Mouse (Mus musculus): ENCODE measurements at regions not wholly inside any gene's neighbourhood (a gene's known extent, or its start where the extent isn't known, plus 50 kb on each side); places are given as distances from the start of the nearest gene placed in this dataset.

- H3K27ac ChIP-seq (ENCODE audit: control insufficient read depth, insufficient read depth, low read depth, low read length) = no peak overlapping the region
- TF ChIP-seq CTCF (IDR thresholded peaks at IDR 0.05; ENCODE audit: control insufficient read depth, insufficient read depth, insufficient replicate concordance, low read depth, low read length) (no peak), POLR2A (IDR thresholded peaks at IDR 0.05; ENCODE audit: control insufficient read depth, low read depth, low read length) (no peak)
Observed at GRCm38 (mm10) chr17:67569865-67570264, 62.7 kb downstream of the Lrrc30 start.

GRCm38 (mm10) chr17:67566216-67566615 lies 66.3 kb downstream of the Lrrc30 start:
- Histone ChIP-seq H3K36me3 (ENCODE audit: control insufficient read depth, insufficient read depth, low read length) (no peaks in the 10 kb centered on the region), H3K27me3 (ENCODE audit: control insufficient read depth, insufficient read depth, low read length) (no peaks in the 10 kb centered on the region), H3K4me3 (ENCODE audit: control insufficient read depth, low read depth, low read length) (no peak overlapping the region), H3K4me1 (ENCODE audit: control insufficient read depth, insufficient read depth, low read length) (no peaks in the 10 kb centered on the region), H3K27ac (ENCODE audit: control insufficient read depth, insufficient read depth, low read depth, low read length) (no peak overlapping the region)
- TF ChIP-seq CTCF (IDR thresholded peaks at IDR 0.05; ENCODE audit: control insufficient read depth, insufficient read depth, insufficient replicate concordance, low read depth, low read length) (no peak), POLR2A (IDR thresholded peaks at IDR 0.05; ENCODE audit: control insufficient read depth, low read depth, low read length) (no peak)

More at GRCm38 (mm10) chr17:67569865-67570264, 62.7 kb downstream of the Lrrc30 start:
- Histone ChIP-seq H3K36me3 (ENCODE audit: control insufficient read depth, insufficient read depth, low read length) (no peaks in the 10 kb centered on the region), H3K27me3 (ENCODE audit: control insufficient read depth, insufficient read depth, low read length) (no peaks in the 10 kb centered on the region), H3K4me3 (ENCODE audit: control insufficient read depth, low read depth, low read length) (no peak overlapping the region), H3K4me1 (ENCODE audit: control insufficient read depth, insufficient read depth, low read length) (no peaks in the 10 kb centered on the region)

GRCm38 (mm10) chr17:67565746-67566145 lies 66.8 kb downstream of the Lrrc30 start:
- TF ChIP-seq POLR2A (IDR thresholded peaks at IDR 0.05; ENCODE audit: control insufficient read depth, low read depth, low read length) (no peak), CTCF (IDR thresholded peaks at IDR 0.05; ENCODE audit: control insufficient read depth, insufficient read depth, insufficient replicate concordance, low read depth, low read length) (no peak)
- Histone ChIP-seq H3K36me3 (ENCODE audit: control insufficient read depth, insufficient read depth, low read length) (no peaks in the 10 kb centered on the region), H3K27me3 (ENCODE audit: control insufficient read depth, insufficient read depth, low read length) (no peaks in the 10 kb centered on the region), H3K4me3 (ENCODE audit: control insufficient read depth, low read depth, low read length) (no peak overlapping the region), H3K27ac (ENCODE audit: control insufficient read depth, insufficient read depth, low read depth, low read length) (no peak overlapping the region), H3K4me1 (ENCODE audit: control insufficient read depth, insufficient read depth, low read length) (no peaks in the 10 kb centered on the region)

GRCm38 (mm10) chr17:67564845-67565244 lies 67.7 kb downstream of the Lrrc30 start:
- Histone ChIP-seq H3K36me3 (ENCODE audit: control insufficient read depth, insufficient read depth, low read length) (no peaks in the 10 kb centered on the region), H3K4me3 (ENCODE audit: control insufficient read depth, low read depth, low read length) (no peak overlapping the region), H3K4me1 (ENCODE audit: control insufficient read depth, insufficient read depth, low read length) (no peaks in the 10 kb centered on the region), H3K27ac (ENCODE audit: control insufficient read depth, insufficient read depth, low read depth, low read length) (no peak overlapping the region), H3K27me3 (ENCODE audit: control insufficient read depth, insufficient read depth, low read length) (no peaks in the 10 kb centered on the region)
- TF ChIP-seq POLR2A (IDR thresholded peaks at IDR 0.05; ENCODE audit: control insufficient read depth, low read depth, low read length) = no peak

- H3K27ac ChIP-seq (ENCODE audit: control insufficient read depth, insufficient read depth, low read depth, low read length) = no peak overlapping the region
- no peak overlapping the region for H3K4me3 ChIP-seq (ENCODE audit: control insufficient read depth, low read depth, low read length)
- H3K27me3 ChIP-seq (ENCODE audit: control insufficient read depth, insufficient read depth, low read length) = no peaks in the 10 kb centered on the region
- TF ChIP-seq CTCF (IDR thresholded peaks at IDR 0.05; ENCODE audit: control insufficient read depth, insufficient read depth, insufficient replicate concordance, low read depth, low read length) (no peak), POLR2A (IDR thresholded peaks at IDR 0.05; ENCODE audit: control insufficient read depth, low read depth, low read length) (no peak)
- no peaks in the 10 kb centered on the region for H3K4me1 ChIP-seq (ENCODE audit: control insufficient read depth, insufficient read depth, low read length)
- H3K36me3 ChIP-seq (ENCODE audit: control insufficient read depth, insufficient read depth, low read length) = no peaks in the 10 kb centered on the region
Observed at GRCm38 (mm10) chr17:67563036-67563435, 69.5 kb downstream of the Lrrc30 start.

- no peak for TF ChIP-seq CTCF (IDR thresholded peaks at IDR 0.05; ENCODE audit: control insufficient read depth, insufficient read depth, insufficient replicate concordance, low read depth, low read length)
- no peak for TF ChIP-seq POLR2A (IDR thresholded peaks at IDR 0.05; ENCODE audit: control insufficient read depth, low read depth, low read length)
- Histone ChIP-seq H3K27me3 (ENCODE audit: control insufficient read depth, insufficient read depth, low read length) (no peaks in the 10 kb centered on the region), H3K27ac (ENCODE audit: control insufficient read depth, insufficient read depth, low read depth, low read length) (no peak overlapping the region), H3K4me1 (ENCODE audit: control insufficient read depth, insufficient read depth, low read length) (no peaks in the 10 kb centered on the region), H3K4me3 (ENCODE audit: control insufficient read depth, low read depth, low read length) (no peak overlapping the region), H3K36me3 (ENCODE audit: control insufficient read depth, insufficient read depth, low read length) (no peaks in the 10 kb centered on the region)
Observed at GRCm38 (mm10) chr17:67561802-67562201, 70.7 kb downstream of the Lrrc30 start.

GRCm38 (mm10) chr17:67557351-67557870 lies 75.1 kb downstream of the Lrrc30 start:
- H3K36me3 ChIP-seq (ENCODE audit: control insufficient read depth, insufficient read depth, low read length) = no peaks in the 10 kb centered on the region
- H3K4me3 ChIP-seq (ENCODE audit: control insufficient read depth, low read depth, low read length) = no peak overlapping the region
- no peaks in the 10 kb centered on the region for H3K27me3 ChIP-seq (ENCODE audit: control insufficient read depth, insufficient read depth, low read length)
- no peak overlapping the region for H3K27ac ChIP-seq (ENCODE audit: control insufficient read depth, insufficient read depth, low read depth, low read length)
- TF ChIP-seq POLR2A (IDR thresholded peaks at IDR 0.05; ENCODE audit: control insufficient read depth, low read depth, low read length) (no peak), CTCF (IDR thresholded peaks at IDR 0.05; ENCODE audit: control insufficient read depth, insufficient read depth, insufficient replicate concordance, low read depth, low read length) (no peak)
- no peaks in the 10 kb centered on the region; the same call in 1 of the 2 replicates for H3K4me1 ChIP-seq (ENCODE audit: control insufficient read depth, insufficient read depth, low read length)
